Mouse (Mus musculus): Measurements from ENCODE around the gene Rgs2. TPM values are rescaled to one million over a fixed set of nuclear protein-coding genes. Genes with fewer than 3 reads are reported as not detected.

The Rgs2 gene
- polyA plus RNA-seq, 1 experiment from 2014 or later, result 90.4 TPM

DNA sequence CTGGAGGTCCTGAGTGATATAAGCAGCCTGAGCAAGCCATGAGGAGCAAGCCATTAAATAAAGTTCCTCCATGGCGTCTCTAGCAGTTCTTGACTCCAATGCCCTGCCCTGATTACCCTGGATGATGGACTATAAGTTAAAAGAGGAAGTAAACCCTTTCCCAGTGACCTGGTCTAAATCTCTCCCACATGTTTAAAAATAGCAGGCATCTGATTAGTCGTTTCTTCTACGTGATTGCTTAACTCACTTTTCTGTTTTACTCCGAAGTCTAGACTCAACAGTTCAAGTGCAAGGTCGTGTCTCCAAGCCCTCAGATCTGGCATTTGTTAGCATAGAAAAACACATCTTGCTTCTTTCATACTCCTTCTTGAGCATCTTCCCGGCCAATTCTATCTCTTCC is 15.2 kb downstream of the Rgs2 start:
- DNase-seq, result no peak
- Histone ChIP-seq H3K27ac (ENCODE audit: low read depth) (no peak overlapping the region), H3K9ac (no peak overlapping the region), H3K27me3 (ENCODE audit: insufficient read depth, low read length) (no peaks in the 10 kb centered on the region), H3K36me3 (ENCODE audit: insufficient read depth) (no peaks in the 10 kb centered on the region), H3K4me2 (no peak overlapping the region), H3K4me1 (ENCODE audit: insufficient read depth) (no peaks in the 10 kb centered on the region), H3K9me3 (ENCODE audit: low read depth, low read length) (no peaks in the 10 kb centered on the region), H3K4me3 (ENCODE audit: low read depth, low read length) (no peak overlapping the region)
- TF ChIP-seq CTCF (IDR thresholded peaks at IDR 0.05; ENCODE audit: low read depth), result no peak
- 55% methylated on average over 6 of the region's 6 CpGs for WGBS
- no peak for ATAC-seq (ENCODE audit: insufficient read depth)

- H3K9ac ChIP-seq, result no peak overlapping the region
- H3K4me1 ChIP-seq (ENCODE audit: insufficient read depth), result no peaks in the 10 kb centered on the region; the same call in 1 of the 2 replicates
- 83% methylated on average over 6 of the region's 6 CpGs for WGBS
- no peaks in the 10 kb centered on the region for H3K27me3 ChIP-seq (ENCODE audit: insufficient read depth, low read length)
- no peak for TF ChIP-seq CTCF (IDR thresholded peaks at IDR 0.05; ENCODE audit: low read depth)
- H3K4me3 ChIP-seq (ENCODE audit: low read depth, low read length), result no peak overlapping the region
- no peaks in the 10 kb centered on the region for H3K36me3 ChIP-seq (ENCODE audit: insufficient read depth)
- ATAC-seq (ENCODE audit: insufficient read depth) (no peak), DNase-seq (no peak)
- no peak overlapping the region for H3K27ac ChIP-seq (ENCODE audit: low read depth)
- no peak overlapping the region for H3K4me2 ChIP-seq
- no peaks in the 10 kb centered on the region for H3K9me3 ChIP-seq (ENCODE audit: low read depth, low read length)
Observed at GRCm38 (mm10) chr1:143984988-143985625, 18.9 kb downstream of the Rgs2 start.

GRCm38 (mm10) chr1:143982765-143983312 is 21.1 kb downstream of the Rgs2 start:
- no peak for TF ChIP-seq CTCF (IDR thresholded peaks at IDR 0.05; ENCODE audit: low read depth)
- ATAC-seq (ENCODE audit: insufficient read depth) (peak; percentile 58; the same call in 1 of the 2 replicates), DNase-seq (peak; percentile 60)
- 11% methylated on average over 3 of the region's 3 CpGs for WGBS
- no peak overlapping the region for H3K4me2 ChIP-seq
- H3K4me1 ChIP-seq (ENCODE audit: insufficient read depth), result no peaks in the 10 kb centered on the region; the same call in 1 of the 2 replicates
- no peak overlapping the region for H3K9ac ChIP-seq
- no peak overlapping the region for H3K27ac ChIP-seq (ENCODE audit: low read depth)
- H3K4me3 ChIP-seq (ENCODE audit: low read depth, low read length), result no peak overlapping the region
- H3K36me3 ChIP-seq (ENCODE audit: insufficient read depth), result no peaks in the 10 kb centered on the region
- H3K9me3 ChIP-seq (ENCODE audit: low read depth, low read length), result no peaks in the 10 kb centered on the region
- no peaks in the 10 kb centered on the region for H3K27me3 ChIP-seq (ENCODE audit: insufficient read depth, low read length)

DNA sequence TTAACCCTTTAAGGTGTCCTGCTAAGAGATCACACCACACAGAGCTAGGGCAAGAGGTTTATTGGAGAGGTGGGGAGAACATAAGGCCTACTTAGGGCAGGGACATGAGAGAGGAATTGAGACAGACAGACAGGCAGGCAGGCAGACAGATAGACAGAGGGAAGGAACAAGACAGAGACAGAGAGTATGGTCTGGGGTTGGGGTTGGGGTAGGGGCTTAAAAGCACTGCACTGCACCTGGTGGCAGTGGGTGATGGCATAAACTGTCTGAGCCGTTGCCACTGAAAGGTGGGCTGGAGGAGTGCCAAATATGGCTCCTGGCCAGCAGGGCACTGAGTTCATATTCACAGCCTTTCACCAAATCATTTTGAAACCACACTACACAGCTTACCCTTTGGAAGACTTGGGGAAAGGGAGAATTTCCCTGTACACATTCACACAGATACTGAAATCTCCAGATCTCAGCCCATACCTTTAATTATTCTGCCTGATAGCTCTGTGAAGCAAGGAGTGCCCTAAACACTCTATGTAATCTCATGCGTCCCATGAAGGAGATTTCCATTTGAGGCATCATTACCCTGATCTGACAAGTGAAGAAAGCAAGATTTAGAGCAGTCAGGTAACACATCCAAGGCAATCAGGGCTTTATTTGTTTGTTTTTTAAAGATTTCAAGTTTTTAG is 21.7 kb downstream of the Rgs2 start:
- no peaks in the 10 kb centered on the region; the same call in 1 of the 2 replicates for H3K4me1 ChIP-seq (ENCODE audit: insufficient read depth)
- DNase-seq (no peak), ATAC-seq (ENCODE audit: insufficient read depth) (no peak)
- no peaks in the 10 kb centered on the region for H3K27me3 ChIP-seq (ENCODE audit: insufficient read depth, low read length)
- 32% methylated on average over 2 of the region's 2 CpGs for WGBS
- no peak overlapping the region for H3K4me2 ChIP-seq
- no peak overlapping the region for H3K4me3 ChIP-seq (ENCODE audit: low read depth, low read length)
- no peaks in the 10 kb centered on the region for H3K36me3 ChIP-seq (ENCODE audit: insufficient read depth)
- H3K27ac ChIP-seq (ENCODE audit: low read depth), result no peak overlapping the region
- no peaks in the 10 kb centered on the region for H3K9me3 ChIP-seq (ENCODE audit: low read depth, low read length)
- no peak overlapping the region for H3K9ac ChIP-seq
- no peak for TF ChIP-seq CTCF (IDR thresholded peaks at IDR 0.05; ENCODE audit: low read depth)

GRCm38 (mm10) chr1:143980811-143981210 is 23.1 kb downstream of the Rgs2 start:
- Histone ChIP-seq H3K36me3 (ENCODE audit: insufficient read depth) (no peaks in the 10 kb centered on the region), H3K4me2 (no peak overlapping the region), H3K4me3 (ENCODE audit: low read depth, low read length) (no peak overlapping the region), H3K27me3 (ENCODE audit: insufficient read depth, low read length) (no peaks in the 10 kb centered on the region), H3K9me3 (ENCODE audit: low read depth, low read length) (no peaks in the 10 kb centered on the region), H3K27ac (ENCODE audit: low read depth) (no peak overlapping the region), H3K4me1 (ENCODE audit: insufficient read depth) (no peaks in the 10 kb centered on the region; the same call in 1 of the 2 replicates), H3K9ac (no peak overlapping the region)
- TF ChIP-seq CTCF (IDR thresholded peaks at IDR 0.05; ENCODE audit: low read depth), result no peak
- ATAC-seq (ENCODE audit: insufficient read depth) (no peak), DNase-seq (no peak)

DNA sequence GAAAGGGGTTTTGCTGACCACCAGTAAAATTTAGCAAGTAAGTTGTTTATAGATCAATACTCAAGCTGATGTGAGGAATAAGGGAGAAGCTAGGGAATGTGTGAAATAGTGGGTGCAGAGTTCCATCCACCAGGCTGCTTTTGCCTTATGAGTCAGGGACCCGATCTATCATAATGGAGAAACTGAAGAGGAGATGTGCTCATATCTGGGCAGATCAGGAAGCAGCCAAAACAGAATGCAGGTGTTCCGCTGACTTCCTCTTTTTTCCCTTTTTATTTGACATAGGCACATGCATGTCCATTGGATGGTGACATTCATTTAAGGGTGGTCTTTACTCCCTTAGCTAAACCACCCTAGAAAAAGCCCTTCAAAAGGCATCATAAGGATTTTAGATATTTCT is 29.3 kb downstream of the Rgs2 start:
- Histone ChIP-seq H3K4me1 (ENCODE audit: insufficient read depth) (no peaks in the 10 kb centered on the region), H3K4me3 (ENCODE audit: low read depth, low read length) (no peak overlapping the region), H3K9me3 (ENCODE audit: low read depth, low read length) (no peaks in the 10 kb centered on the region), H3K4me2 (no peak overlapping the region), H3K36me3 (ENCODE audit: insufficient read depth) (no peaks in the 10 kb centered on the region), H3K27ac (ENCODE audit: low read depth) (no peak overlapping the region), H3K27me3 (ENCODE audit: insufficient read depth, low read length) (no peaks in the 10 kb centered on the region), H3K9ac (no peak overlapping the region)
- 86% methylated on average over 2 of the region's 2 CpGs for WGBS
- DNase-seq, result no peak
- no peak for ATAC-seq (ENCODE audit: insufficient read depth)
- no peak for TF ChIP-seq CTCF (IDR thresholded peaks at IDR 0.05; ENCODE audit: low read depth)

DNA sequence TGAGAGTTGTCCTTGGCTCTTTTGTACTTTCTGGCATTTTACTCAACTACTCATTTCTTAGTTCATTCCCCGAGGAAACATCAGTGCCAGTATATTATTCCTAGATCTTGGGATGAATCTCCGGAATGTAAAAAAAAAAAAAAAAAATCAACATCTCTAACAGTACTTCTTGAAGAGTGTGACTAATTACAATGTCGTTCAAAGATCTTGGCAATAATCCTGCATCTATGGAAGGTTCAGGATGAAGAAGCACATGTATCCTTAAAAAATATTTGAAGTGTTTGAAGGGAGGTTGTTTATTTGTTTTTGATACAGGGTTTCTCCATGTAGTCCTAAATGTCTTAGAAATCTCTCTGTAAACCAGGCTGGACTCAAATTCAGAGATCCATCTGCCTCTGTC is 41.7 kb downstream of the Rgs2 start:
- H3K9ac ChIP-seq, result no peak overlapping the region
- no peak overlapping the region for H3K4me3 ChIP-seq (ENCODE audit: low read depth, low read length)
- H3K9me3 ChIP-seq (ENCODE audit: low read depth, low read length), result no peaks in the 10 kb centered on the region
- no peak for DNase-seq
- TF ChIP-seq CTCF (IDR thresholded peaks at IDR 0.05; ENCODE audit: low read depth), result no peak
- H3K36me3 ChIP-seq (ENCODE audit: insufficient read depth), result no peaks in the 10 kb centered on the region
- 55% methylated on average over 3 of the region's 3 CpGs for WGBS
- ATAC-seq (ENCODE audit: insufficient read depth), result no peak
- H3K4me2 ChIP-seq, result no peak overlapping the region
- H3K27ac ChIP-seq (ENCODE audit: low read depth), result no peak overlapping the region
- H3K27me3 ChIP-seq (ENCODE audit: insufficient read depth, low read length), result no peaks in the 10 kb centered on the region
- H3K4me1 ChIP-seq (ENCODE audit: insufficient read depth), result no peaks in the 10 kb centered on the region
